Mouse (Mus musculus) kidney, postnatal 36 days (tissue): ENCODE data around the gene Pygo2.

Experiments
- DNase-seq, 2 experiments: peaks; one replicate each; pipeline ENCODE4 v3.0.0; 2021 to 2022; ENCODE audit warnings: mixed read lengths in 2 of 2

Pygo2 gene

GRCm38 (mm10) chr3:89430171-89431159 lies at the start of gene Pygo2:
Pygo2 (plus strand) TSS chr3:89430214.
- DNase-seq: peak; percentile 97 to 98

GRCm38 (mm10) chr3:89380291-89380690 lies 49.7 kb upstream of the Pygo2 start:
- no peak for DNase-seq

GRCm38 (mm10) chr3:89380711-89381110 lies 49.3 kb upstream of the Pygo2 start:
- no peak for DNase-seq

GRCm38 (mm10) chr3:89381233-89381632 lies 48.8 kb upstream of the Pygo2 start:
- DNase-seq: no peak

- DNase-seq: no peak
Observed at GRCm38 (mm10) chr3:89382033-89382882, 47.8 kb upstream of the Pygo2 start.

GRCm38 (mm10) chr3:89382950-89383349 lies 47.1 kb upstream of the Pygo2 start:
- DNase-seq: no peak

GRCm38 (mm10) chr3:89383651-89384255 lies 46.3 kb upstream of the Pygo2 start:
- no peak for DNase-seq

- no peak for DNase-seq
Observed at GRCm38 (mm10) chr3:89384331-89385076, 45.5 kb upstream of the Pygo2 start.

GRCm38 (mm10) chr3:89385451-89385850 lies 44.6 kb upstream of the Pygo2 start:
- peak in 1 of 2 experiments; percentile 22 for DNase-seq

- peak in 1 of 2 experiments; percentile 43 for DNase-seq
Observed at GRCm38 (mm10) chr3:89386438-89387420, 43.3 kb upstream of the Pygo2 start.

GRCm38 (mm10) chr3:89387632-89388031 lies 42.4 kb upstream of the Pygo2 start:
- DNase-seq: peak in 1 of 2 experiments; percentile 27

GRCm38 (mm10) chr3:89388134-89388881 lies 41.7 kb upstream of the Pygo2 start:
- peak; percentile 60 to 79 for DNase-seq

- DNase-seq: peak; percentile 37 to 50
Observed at GRCm38 (mm10) chr3:89388901-89389740, 40.9 kb upstream of the Pygo2 start.

- peak; percentile 35 to 51 for DNase-seq
Observed at GRCm38 (mm10) chr3:89390111-89390515, 39.9 kb upstream of the Pygo2 start.

GRCm38 (mm10) chr3:89390699-89391662 lies 39.0 kb upstream of the Pygo2 start:
- DNase-seq: peak in 1 of 2 experiments; percentile 62

- DNase-seq: peak; percentile 80
Observed at GRCm38 (mm10) chr3:89391663-89392511, 38.1 kb upstream of the Pygo2 start.

GRCm38 (mm10) chr3:89392871-89393311 lies 37.1 kb upstream of the Pygo2 start:
- DNase-seq: peak; percentile 54 to 77
